Mouse (Mus musculus) liver, adult 2 months (tissue): Measurements from ENCODE around the gene Stpg4. TPM values are rescaled to one million over a fixed set of nuclear protein-coding genes. Genes with fewer than 3 reads are reported as not detected.

Experiments used
- DNase-seq: peaks from one replicate; pipeline ENCODE4 v3.0.0-alpha.2; 2011; ENCODE audit warnings: low read depth, low spot score; ENCODE audit errors: extremely low read depth
- H3K27ac ChIP-seq: fragments of 200-500 bp; replicated peaks from 2 replicates; pipeline ENCODE4 v1.5.1; 2012; ENCODE audit warnings: low read depth, mild to moderate bottlenecking, control low read depth, inconsistent platforms, low read length; ENCODE audit not compliant: insufficient read depth
- H3K27me3 ChIP-seq: fragments of 200-500 bp; 2 replicates; pipeline ENCODE4 v1.6.1; 2012; ENCODE audit warnings: mild to moderate bottlenecking, moderate library complexity, low read length, inconsistent platforms; ENCODE audit not compliant: control insufficient read depth, insufficient read depth
- H3K36me3 ChIP-seq: fragments of 200-500 bp; 2 replicates; pipeline ENCODE4 v1.6.1; 2012; ENCODE audit warnings: low read length, inconsistent platforms; ENCODE audit not compliant: control insufficient read depth, insufficient read depth
- H3K4me1 ChIP-seq: fragments of 200-500 bp; 2 replicates; pipeline ENCODE4 v1.6.1; 2011; ENCODE audit warnings: low read length; ENCODE audit not compliant: control insufficient read depth, insufficient read depth
- H3K4me3 ChIP-seq: fragments of 200-500 bp; 2 replicates; pipeline ENCODE4 v1.5.1; 2011; ENCODE audit warnings: low read depth, mild to moderate bottlenecking, control low read depth, low read length, moderate library complexity; ENCODE audit not compliant: insufficient read depth
- H3K79me2 ChIP-seq: fragments of 200-500 bp; 2 replicates; pipeline ENCODE4 v1.6.1; 2012; ENCODE audit warnings: inconsistent platforms, mild to moderate bottlenecking, low read length, moderate library complexity; ENCODE audit not compliant: control insufficient read depth, insufficient read depth
- H3K9ac ChIP-seq: fragments of 200-500 bp; 2 replicates; pipeline ENCODE4 v1.6.1; 2012; ENCODE audit warnings: low read depth, mild to moderate bottlenecking, control low read depth, inconsistent platforms, low read length
- CTCF ChIP-seq: fragments of 200-500 bp; IDR thresholded peaks from 2 replicates; pipeline ENCODE4 v1.5.1; 2011; ENCODE audit warnings: low read depth, low read length, control low read depth
- POLR2A ChIP-seq: fragments of 200-500 bp; IDR thresholded peaks from 2 replicates; pipeline ENCODE4 v1.6.1; 2011; ENCODE audit warnings: low read length, control low read depth; ENCODE audit not compliant: insufficient read depth; ENCODE audit errors: extremely low read depth
- WGBS: fragments of 180-500 bp; shearing (Covaris S2); methylation state at CpG from one replicate; pipeline ENCODE4 v1.1.7; 2018; 5-methylcytosine and 5-hydroxymethylcytosine counted together
- polyA plus RNA-seq: library from polyadenylated mRNA; depleted of rRNA; stranded (reverse); fragments of >200 nt; gene quantifications from 2 replicates; pipeline ENCODE4 v1.2.3, GENCODE M21; 2012
- total RNA-seq: library from RNA; depleted of rRNA; stranded (reverse); fragments of >200 nt; gene quantifications from 2 replicates; pipeline ENCODE4 v1.2.3, GENCODE M21; 2014

Stpg4 gene
- total and polyA plus RNA-seq, 2 experiments, result not detected

DNA sequence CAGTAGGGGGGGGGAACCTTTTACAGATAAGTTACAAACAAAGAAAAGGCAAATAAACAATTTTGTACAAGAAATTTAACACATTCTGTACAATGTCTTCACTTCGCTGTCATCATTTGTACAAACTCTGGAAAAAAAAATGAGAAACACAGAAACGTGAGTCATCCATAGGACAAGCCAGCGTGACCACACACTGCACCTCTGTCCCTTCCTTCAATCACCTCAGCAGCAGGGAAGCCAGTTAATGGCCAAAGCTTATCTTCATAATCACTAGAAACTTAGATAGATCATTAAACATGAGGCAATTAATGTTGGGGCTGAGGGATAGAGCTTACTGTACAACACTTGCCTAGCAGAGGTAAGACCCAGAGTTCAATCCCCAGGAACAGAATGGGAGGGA is 6.4 kb upstream of the Stpg4 start:
- no peak overlapping the region for H3K4me3 ChIP-seq
- peaks cover 33% of the 10 kb centered on the region for H3K36me3 ChIP-seq
- WGBS, result 92% methylated on average over 3 of the region's 3 CpGs
- peaks cover 4% of the 10 kb centered on the region for H3K79me2 ChIP-seq
- peaks cover 6% of the 10 kb centered on the region; the same call in 1 of the 2 replicates for H3K4me1 ChIP-seq
- TF ChIP-seq CTCF (no peak), POLR2A (no peak)
- no peak overlapping the region for H3K27ac ChIP-seq
- DNase-seq, result no peak
- H3K27me3 ChIP-seq, result no peaks in the 10 kb centered on the region
- H3K9ac ChIP-seq, result no peak overlapping the region

DNA sequence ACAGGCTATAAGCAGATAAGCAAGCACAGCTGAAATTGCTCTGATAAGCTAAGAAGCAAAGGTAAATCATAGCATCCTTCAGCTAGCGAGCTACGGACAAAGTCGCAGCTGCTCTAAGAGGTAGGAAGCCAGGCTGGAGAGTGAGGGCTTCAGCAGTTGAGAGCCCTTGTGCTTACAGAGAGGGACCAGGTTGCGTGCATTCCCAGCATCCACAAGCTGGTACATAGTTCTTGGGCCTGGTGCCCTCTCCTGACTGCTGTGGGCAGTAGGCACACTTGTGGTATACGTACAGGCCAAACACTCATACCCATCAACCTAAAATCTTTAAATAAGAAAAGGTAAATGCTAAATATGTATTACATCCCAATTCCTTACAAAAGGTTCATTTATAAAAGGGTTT is 5.2 kb upstream of the Stpg4 start:
- no peaks in the 10 kb centered on the region for H3K27me3 ChIP-seq
- H3K9ac ChIP-seq, result no peak overlapping the region
- DNase-seq, result no peak
- no peak overlapping the region for H3K4me3 ChIP-seq
- TF ChIP-seq POLR2A (no peak), CTCF (no peak)
- peaks cover 6% of the 10 kb centered on the region; the same call in 1 of the 2 replicates for H3K4me1 ChIP-seq
- WGBS, result 99% methylated on average over 5 of the region's 5 CpGs
- H3K79me2 ChIP-seq, result no peaks in the 10 kb centered on the region; the same call in none of the 2 replicates
- no peak overlapping the region for H3K27ac ChIP-seq
- peaks cover 33% of the 10 kb centered on the region for H3K36me3 ChIP-seq

- H3K4me1 ChIP-seq, result peaks cover 2% of the 10 kb centered on the region; the same call in 1 of the 2 replicates
- H3K27ac ChIP-seq, result no peak overlapping the region
- DNase-seq, result no peak
- TF ChIP-seq CTCF (no peak), POLR2A (no peak)
- no peak overlapping the region for H3K9ac ChIP-seq
- H3K4me3 ChIP-seq, result no peak overlapping the region
- H3K36me3 ChIP-seq, result peaks cover 33% of the 10 kb centered on the region
- H3K79me2 ChIP-seq, result no peaks in the 10 kb centered on the region; the same call in 1 of the 2 replicates
- no peaks in the 10 kb centered on the region for H3K27me3 ChIP-seq
Measured at GRCm38 (mm10) chr17:87432314-87432713, 4.8 kb upstream of the Stpg4 start.

- peaks cover 16% of the 10 kb centered on the region for H3K36me3 ChIP-seq
- 88% methylated on average over 3 of the region's 3 CpGs for WGBS
- no peak for DNase-seq
- TF ChIP-seq CTCF (no peak), POLR2A (no peak)
- no peaks in the 10 kb centered on the region for H3K79me2 ChIP-seq
- no peaks in the 10 kb centered on the region for H3K27me3 ChIP-seq
- H3K9ac ChIP-seq, result no peak overlapping the region
- no peaks in the 10 kb centered on the region for H3K4me1 ChIP-seq
- H3K4me3 ChIP-seq, result no peak overlapping the region
- no peak overlapping the region for H3K27ac ChIP-seq
Measured at GRCm38 (mm10) chr17:87429431-87429830, 1.9 kb upstream of the Stpg4 start.

DNA sequence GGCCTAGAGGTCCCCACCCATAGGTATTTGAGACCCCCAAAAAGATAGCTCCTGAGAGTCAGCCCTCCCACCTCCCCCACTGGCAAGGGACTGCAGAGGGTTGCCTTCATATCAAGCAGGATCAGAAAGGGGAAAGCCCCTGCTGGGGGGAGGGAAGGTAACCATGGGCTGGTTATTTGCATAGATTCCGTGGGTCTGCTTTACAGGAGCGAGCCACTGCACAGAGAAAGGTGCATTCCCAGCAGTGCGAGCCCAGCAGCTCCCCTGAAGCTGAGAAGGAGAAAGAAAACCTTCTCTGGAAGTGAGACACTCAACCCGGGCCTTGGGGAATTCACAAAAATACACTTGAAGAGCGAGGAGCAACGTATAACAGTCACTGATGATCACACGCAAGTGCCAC is 9.5 kb downstream of the Stpg4 start:
- Histone ChIP-seq H3K4me3 (no peak overlapping the region), H3K27ac (no peak overlapping the region), H3K36me3 (no peaks in the 10 kb centered on the region), H3K9ac (no peak overlapping the region), H3K27me3 (no peaks in the 10 kb centered on the region), H3K4me1 (no peaks in the 10 kb centered on the region), H3K79me2 (no peaks in the 10 kb centered on the region)
- DNase-seq, result no peak
- WGBS, result 76% methylated on average over 7 of the region's 7 CpGs
- TF ChIP-seq POLR2A (no peak), CTCF (no peak)

GRCm38 (mm10) chr17:87406646-87407045 is 20.9 kb downstream of the Stpg4 start:
- WGBS, result 90% methylated on average over 4 of the region's 4 CpGs
- TF ChIP-seq POLR2A (no peak), CTCF (no peak)
- no peaks in the 10 kb centered on the region for H3K79me2 ChIP-seq
- H3K4me3 ChIP-seq, result no peak overlapping the region
- H3K9ac ChIP-seq, result no peak overlapping the region
- H3K27ac ChIP-seq, result no peak overlapping the region
- H3K27me3 ChIP-seq, result no peaks in the 10 kb centered on the region
- H3K36me3 ChIP-seq, result no peaks in the 10 kb centered on the region
- no peaks in the 10 kb centered on the region for H3K4me1 ChIP-seq
- DNase-seq, result no peak
